Mouse (Mus musculus): ENCODE measurements around the gene Ssh2.

DNA sequence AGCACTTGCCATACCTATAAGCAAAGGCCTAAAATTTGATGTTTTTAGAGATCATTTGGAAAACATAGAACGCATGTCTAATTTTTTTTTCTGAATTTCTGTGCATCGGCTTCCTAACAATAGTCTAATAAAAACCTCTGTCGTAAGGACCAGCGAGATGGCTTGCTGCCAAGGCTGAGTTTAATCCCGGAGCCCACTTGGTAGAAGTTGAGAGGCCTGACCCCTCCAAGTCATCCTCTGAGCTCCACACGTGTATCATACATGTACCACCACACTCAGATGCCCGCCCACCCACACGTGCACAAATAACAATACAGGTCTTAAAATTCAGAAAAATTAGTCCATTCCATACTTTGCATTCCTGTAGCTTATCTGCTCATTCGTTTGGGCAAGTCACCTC lies 224.0 kb downstream of the Ssh2 start:
- TF ChIP-seq CTCF (conservative IDR thresholded peaks at IDR 0.05; ENCODE audit: low read length) = no peak
- no peak for TF ChIP-seq NANOG (IDR thresholded peaks at IDR 0.05; ENCODE audit: borderline replicate concordance, low read length)
- TF ChIP-seq POU5F1 (IDR thresholded peaks at IDR 0.05; ENCODE audit: borderline replicate concordance, low read length) = no peak
